Mouse (Mus musculus) hematopoietic stem cell, adult 5-6 weeks (primary cell): Measurements from ENCODE around the gene Mrm2. TPM values are rescaled to one million over a fixed set of nuclear protein-coding genes. Genes with fewer than 3 reads are reported as not detected.
A peak's percentile ranks its signal among the peaks of the same experiment; 100 is the strongest.
"Not testable (repeated sequence)": the region's sequence is repeated elsewhere in the genome, so short reads cannot be mapped to it uniquely, and the experiment has no call there.

Experiments
- ATAC-seq, 2 experiments: fragments of 125-278 bp in 1 of 2; replicated peaks in 1 of 2; 2 replicates each; pipeline ENCODE4 v1.8.0; 2016 to 2017; ENCODE audit warnings: inconsistent platforms in 2 of 2, mild to moderate bottlenecking in 2 of 2, moderate number of reproducible peaks in 2 of 2, low read depth in 1 of 2, moderate TSS enrichment in 1 of 2; ENCODE audit not compliant: low FRiP score in 2 of 2, poor library complexity in 2 of 2, severe bottlenecking in 2 of 2, insufficient read depth in 1 of 2, low TSS enrichment in 1 of 2
- total RNA-seq: library from RNA; stranded (forward); fragments of 172-1452, 232-1000 nt; gene quantifications from 2 replicates; pipeline ENCODE4 v1.2.3, GENCODE M21; 2017

Gene Mrm2
- 5.3 and 8.9 TPM in 2 replicates for total RNA-seq

DNA sequence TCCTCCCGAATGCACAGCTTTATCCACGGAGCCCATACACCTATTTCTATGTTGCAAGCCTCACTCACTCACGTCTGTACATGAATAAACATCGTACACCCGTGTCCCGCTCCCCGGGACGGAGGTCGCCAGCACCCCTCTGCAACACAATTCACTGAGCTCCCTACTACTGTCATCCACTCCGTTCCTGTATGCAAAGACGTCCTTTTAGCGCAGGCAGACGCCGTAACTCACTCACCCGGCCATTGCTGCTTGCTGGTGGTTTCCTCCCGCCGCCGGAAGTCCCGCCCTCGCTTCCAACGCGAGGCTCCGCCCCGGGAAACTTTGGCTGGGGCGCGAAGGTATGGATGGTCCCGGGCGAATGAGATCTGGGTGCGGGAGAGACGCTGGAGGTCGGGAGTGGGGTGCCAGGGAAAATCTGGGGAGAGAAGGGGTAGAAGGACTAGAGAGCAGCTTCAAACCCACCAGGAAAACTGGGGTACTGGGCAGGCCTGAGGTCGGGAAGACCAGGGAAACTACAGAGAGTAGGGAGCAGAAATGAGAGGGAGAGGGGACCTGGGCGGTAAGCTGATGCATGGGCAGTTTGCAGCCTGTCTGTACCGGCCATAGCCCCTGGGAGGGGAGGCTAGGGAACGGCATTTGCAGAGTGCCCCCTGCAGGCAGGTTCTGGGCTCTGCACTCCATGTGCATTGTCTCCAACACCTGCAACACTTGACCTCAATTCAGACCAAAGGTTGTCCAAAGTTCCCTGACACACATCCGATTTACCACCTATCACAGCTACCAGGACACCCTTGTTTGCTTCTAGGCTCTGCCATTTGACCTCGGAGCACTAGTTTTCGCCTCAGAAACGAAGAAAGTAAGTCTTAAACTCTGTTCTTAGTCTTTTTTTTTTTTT is at the start of gene Mrm2:
Gene Mrm2, minus strand, starts transcription at position 284 of the 898 bp plus-strand sequence.
- peak; percentile 82 to 93 for ATAC-seq

GRCm38 (mm10) chr5:140381156-140381555 is 49.5 kb upstream of the Mrm2 start:
- ATAC-seq: no peak

DNA sequence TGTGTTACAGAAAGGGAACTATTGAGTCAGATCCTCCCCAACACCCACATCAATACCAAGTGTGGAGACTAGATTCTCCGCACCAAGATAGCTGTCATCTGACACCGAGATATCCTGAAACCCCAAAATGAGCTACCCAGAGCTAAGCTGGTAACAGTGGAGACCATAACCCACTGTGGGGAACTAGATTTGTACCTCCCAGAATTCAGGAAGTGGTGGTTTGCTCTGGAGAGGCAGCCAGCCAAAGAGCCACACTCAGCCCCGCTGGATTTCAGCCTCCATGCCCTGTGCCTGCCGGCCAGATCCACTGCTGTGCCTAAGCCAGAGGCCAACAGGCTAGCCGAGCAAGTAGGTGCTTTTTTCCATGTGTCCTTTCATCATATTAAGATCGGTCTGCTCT is 47.6 kb upstream of the Mrm2 start:
- peak; percentile 82 to 84 for ATAC-seq

- ATAC-seq: peak; percentile 43 to 47; a peak in 1 of 4 replicates
Measured at GRCm38 (mm10) chr5:140378121-140378853, 46.6 kb upstream of the Mrm2 start.

DNA sequence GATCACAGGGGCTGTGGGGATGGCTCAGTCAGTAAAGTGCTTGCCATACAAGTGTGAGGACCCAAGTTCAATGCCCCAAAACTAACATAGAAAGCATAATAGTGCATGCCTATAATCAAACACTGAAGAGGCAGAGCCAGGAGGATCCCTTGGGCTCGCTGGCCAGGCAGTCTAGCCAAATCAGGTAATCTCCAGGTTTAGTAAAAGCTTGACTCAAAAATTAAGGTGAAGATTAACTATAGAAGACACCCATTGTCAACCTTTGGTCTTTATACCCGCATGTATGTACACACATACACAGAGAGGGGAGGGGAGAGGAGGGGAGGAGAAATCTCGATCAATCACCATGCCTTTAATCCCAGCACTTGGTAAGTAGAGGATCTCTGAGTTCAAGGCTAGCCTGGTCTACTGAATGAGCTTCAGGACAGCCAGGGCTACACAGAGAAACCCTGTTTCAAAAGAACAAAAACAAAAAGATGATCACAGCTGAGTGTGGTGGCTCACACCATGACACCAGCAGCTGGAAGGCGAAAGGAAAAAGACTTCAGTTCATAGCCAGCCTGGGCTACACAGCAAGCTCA is 43.6 kb upstream of the Mrm2 start:
- no peak for ATAC-seq

DNA sequence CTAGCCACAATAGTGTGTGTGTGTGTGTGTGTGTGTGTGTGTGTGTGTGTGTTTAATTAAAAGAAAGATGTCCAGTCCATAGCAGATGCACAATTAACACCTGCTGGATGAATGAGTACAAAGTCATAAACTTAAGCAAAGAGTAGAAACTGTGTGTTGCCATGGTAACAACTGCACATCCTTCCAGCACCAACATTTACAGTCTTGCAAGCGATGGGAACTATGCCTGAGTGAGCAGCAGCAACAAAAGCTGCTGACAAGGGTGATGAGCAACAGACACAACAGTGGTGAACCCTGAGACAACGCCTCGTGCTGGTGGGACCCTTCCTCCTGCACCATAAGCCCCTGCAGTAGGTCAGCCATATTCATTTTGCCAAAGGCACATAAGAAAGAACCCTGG is 42.5 kb upstream of the Mrm2 start:
- ATAC-seq: no peak

DNA sequence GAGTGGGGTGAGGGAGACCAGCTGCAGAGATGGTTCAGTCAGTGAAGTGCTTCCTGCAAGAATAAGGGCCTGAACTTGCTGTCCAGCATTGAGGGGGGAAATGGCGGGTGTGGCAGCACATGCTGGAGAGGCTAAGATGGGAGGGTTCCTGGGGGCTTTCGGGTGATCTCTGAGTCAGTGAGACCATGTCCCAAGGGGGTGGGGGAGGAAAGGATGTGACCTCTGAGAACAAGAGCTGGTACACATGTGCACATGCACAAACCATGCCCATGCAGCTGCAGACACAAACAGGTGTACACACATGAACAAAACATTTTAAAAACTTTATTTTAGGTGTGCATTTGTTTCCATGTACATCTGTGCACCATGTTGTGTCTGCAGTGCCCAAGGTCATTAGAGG is 42.0 kb upstream of the Mrm2 start:
- ATAC-seq: no peak

GRCm38 (mm10) chr5:140371671-140372070 is 40.0 kb upstream of the Mrm2 start:
- no peak for ATAC-seq

- no peak for ATAC-seq
Measured at GRCm38 (mm10) chr5:140370446-140371254, 39.0 kb upstream of the Mrm2 start.

GRCm38 (mm10) chr5:140369466-140369865 is 37.8 kb upstream of the Mrm2 start:
- ATAC-seq: no peak

DNA sequence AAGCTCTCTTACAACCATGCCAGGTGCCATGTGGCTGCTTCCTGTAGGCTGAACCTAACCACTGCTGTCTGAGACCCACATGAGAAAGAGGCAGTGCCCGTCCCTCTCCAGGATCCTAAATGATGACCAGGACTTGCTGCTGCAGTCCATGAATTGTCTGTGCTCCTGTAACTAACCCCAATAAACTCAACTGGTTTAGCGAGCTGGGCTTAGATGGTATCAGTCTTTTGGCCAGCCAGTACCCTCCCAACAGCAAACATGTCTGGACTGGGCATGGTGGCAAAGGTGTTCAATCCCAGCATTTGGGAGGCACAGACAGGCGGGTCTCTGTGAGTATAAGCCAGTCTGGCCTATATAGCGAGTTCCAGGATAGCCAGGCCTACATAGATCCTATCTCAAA is 37.2 kb upstream of the Mrm2 start:
- ATAC-seq: no peak

DNA sequence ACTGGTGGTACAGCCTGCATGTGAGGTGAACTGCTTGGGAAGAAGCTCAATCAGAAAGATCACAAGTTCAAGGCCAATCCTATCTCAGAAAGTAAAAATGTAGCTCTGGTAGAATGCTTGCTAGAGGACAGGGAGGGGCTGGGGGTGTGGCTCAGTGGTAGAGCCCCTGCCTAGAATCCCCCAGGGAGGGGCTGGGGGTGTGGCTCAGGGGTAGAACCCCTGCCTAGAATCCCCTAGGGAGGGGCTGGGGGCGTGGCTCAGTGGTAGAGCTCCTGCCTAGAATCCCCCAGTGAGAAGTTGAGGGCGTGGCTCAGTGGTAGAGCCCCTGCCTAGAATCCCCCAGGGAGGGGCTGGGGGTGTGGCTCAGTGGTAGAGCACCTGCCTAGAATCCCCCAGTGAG is 36.4 kb upstream of the Mrm2 start:
- ATAC-seq: not testable (repeated sequence)

- no peak for ATAC-seq
Measured at GRCm38 (mm10) chr5:140364415-140364814, 32.7 kb upstream of the Mrm2 start.

- ATAC-seq: no peak
Measured at GRCm38 (mm10) chr5:140359930-140360674, 28.4 kb upstream of the Mrm2 start.

GRCm38 (mm10) chr5:140357466-140357865 is 25.8 kb upstream of the Mrm2 start:
- no peak for ATAC-seq

DNA sequence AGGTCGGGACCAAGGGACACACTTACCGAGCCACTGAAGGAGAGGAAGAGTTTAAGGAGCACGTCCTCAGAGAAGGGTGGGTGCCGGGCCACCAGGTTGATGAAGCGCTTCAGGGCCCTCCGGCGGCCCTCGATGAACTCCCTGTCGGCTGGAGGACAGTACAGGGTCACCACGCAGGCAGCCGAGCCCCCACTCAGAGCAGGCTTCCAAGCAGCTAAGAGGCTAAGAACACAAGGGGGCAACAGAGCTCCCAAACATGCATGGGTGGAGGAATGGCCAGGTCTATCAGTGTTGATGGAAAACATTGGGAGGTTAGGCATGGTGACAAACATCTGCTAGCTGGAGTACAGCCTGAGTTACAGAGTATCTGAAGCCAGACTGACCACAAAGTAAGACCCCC is 24.2 kb upstream of the Mrm2 start:
- no peak for ATAC-seq

DNA sequence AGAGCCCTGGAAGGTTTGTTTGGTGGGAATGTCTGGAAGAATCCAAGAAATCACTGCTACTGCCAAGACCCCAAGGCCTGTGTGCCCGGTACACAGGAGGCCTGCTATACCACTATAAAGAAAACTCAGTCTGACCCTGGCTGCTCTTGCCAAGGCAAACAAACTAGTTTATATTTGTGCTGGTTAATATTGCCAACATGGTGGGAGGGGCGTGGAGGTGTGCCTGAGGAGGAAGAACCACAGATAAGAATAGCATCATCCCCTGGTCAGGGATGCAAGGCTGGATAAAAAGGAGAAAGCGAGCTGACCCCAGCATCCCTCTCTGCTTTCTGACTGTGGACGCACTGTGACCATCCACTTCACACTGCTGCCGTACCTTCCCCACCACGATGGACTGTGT is 20.7 kb upstream of the Mrm2 start:
- no peak for ATAC-seq
